ENCODE assay signal across 9 mouse cellular contexts in the genomic region with DNA sequence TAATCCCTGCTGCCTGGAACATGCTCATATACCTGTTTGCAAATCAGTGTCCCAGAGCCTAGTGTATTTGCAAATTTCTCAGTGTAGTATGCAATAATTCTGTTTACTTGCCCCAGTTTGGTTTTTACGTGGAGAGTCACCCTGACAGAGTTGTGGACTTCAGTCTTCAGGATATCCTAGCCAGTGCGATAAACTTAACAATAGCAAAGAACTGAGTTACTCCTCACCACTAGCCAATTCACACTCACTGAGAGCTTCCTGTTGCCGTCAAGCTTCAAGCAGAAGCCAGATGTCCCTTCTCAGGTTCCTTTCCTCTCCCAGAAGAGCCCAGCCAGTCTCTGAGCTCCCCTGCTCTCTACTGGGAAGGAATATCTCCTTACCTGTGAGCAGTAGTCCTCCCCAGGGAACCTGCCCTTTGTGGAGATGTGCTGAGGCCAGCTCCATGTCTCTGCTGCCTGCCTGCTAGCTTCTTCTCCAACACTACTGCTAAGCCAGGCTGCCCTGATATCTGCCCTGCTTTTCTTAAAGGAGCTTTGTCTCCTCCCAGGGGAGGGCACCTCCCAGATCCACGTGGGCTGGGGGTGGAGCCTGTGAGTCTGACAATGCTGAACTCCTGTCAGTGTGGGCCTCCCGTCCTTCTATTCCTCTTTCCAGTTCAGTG. TPM values are rescaled to one million over a fixed set of nuclear protein-coding genes. Genes with fewer than 3 reads are reported as not detected.
A peak's percentile ranks its signal among the peaks of the same experiment; 100 is the strongest.
DNase-seq lines count a peak whose midpoint lies in the region; ATAC-seq lines count a peak whose summit lies in the region.
"Not testable (repeated sequence)": the region's sequence is repeated elsewhere in the genome, so short reads cannot be mapped to it uniquely, and the experiment has no call there.
"Had no signal": no experiment of that assay in that cellular context is flagged by ENCODE, and none has a peak within 500 bp of the region (broad histone marks: within the 10 kb centered on the region; RNA-seq: fewer than 3 reads in every experiment).

TSS of gene Ceacam1 (minus strand) at position 513 of the 661 bp plus-strand sequence.

- H3K4me1 ChIP-seq in forebrain, embryonic 14.5 days (ENCODE audit: control insufficient read depth, insufficient read depth, low read length); stomach, embryonic 16.5 days (ENCODE audit: control insufficient read depth, insufficient read depth, low read length): not testable (repeated sequence)

- H3K9me3 ChIP-seq in forebrain, embryonic 14.5 days (replicated peaks; ENCODE audit: control insufficient read depth, low read length); stomach, embryonic 16.5 days (replicated peaks; ENCODE audit: control insufficient read depth, low read length): not testable (repeated sequence)

- not testable (repeated sequence) for H3K27ac ChIP-seq in forebrain, embryonic 14.5 days (ENCODE audit: low read depth, low read length)
- H3K27ac ChIP-seq in stomach, embryonic 16.5 days (ENCODE audit: low read length) = peak within 1 kb of the TSS; percentile 33; the same call in 1 of the 2 replicates

- not testable (repeated sequence) for H3K4me2 ChIP-seq in forebrain, embryonic 14.5 days (ENCODE audit: low read length)
- H3K4me2 ChIP-seq in stomach, embryonic 16.5 days (ENCODE audit: low read depth, low read length) = peak within 1 kb of the TSS; percentile 34

- H3K27me3 ChIP-seq in forebrain, embryonic 14.5 days (replicated peaks; ENCODE audit: control insufficient read depth, insufficient read depth, low read length); stomach, embryonic 16.5 days (ENCODE audit: control insufficient read depth, insufficient read depth, low read length): not testable (repeated sequence)

- ATAC-seq in forebrain, embryonic 14.5 days = not testable (repeated sequence)
- ATAC-seq in stomach, embryonic 16.5 days (ENCODE audit: insufficient read depth, low FRiP score) = peak; percentile 87; the same call in 1 of the 2 replicates

- H3K4me3 ChIP-seq in forebrain, embryonic 14.5 days (ENCODE audit: low read depth, low read length) = not testable (repeated sequence)
- H3K4me3 ChIP-seq in stomach, embryonic 16.5 days (replicated peaks; ENCODE audit: low read length) = peak within 1 kb of the TSS; percentile 23

- H3K9ac ChIP-seq in forebrain, embryonic 14.5 days (ENCODE audit: low read length) = not testable (repeated sequence)
- H3K9ac ChIP-seq in stomach, embryonic 16.5 days (ENCODE audit: low read length) = peak within 1 kb of the TSS; percentile 48

- intact Hi-C loops in heart, postnatal 14 days (cut with DNase I) = loop anchor here (2.0 kb wide), 2 partner anchors 42 to 62 kb away; partner anchors contain the start of gene Ceacam2

- 42% methylated on average over 5 of the region's 5 CpGs for WGBS in forebrain, embryonic 14.5 days
- 17% methylated on average over 5 of the region's 5 CpGs for WGBS in stomach, embryonic 16.5 days

- peak; percentile 9 for DNase-seq in CD4-positive helper T cell, adult 2 months (ENCODE audit: low read depth, low spot score)
- peak; percentile 17 to 30 for DNase-seq in adrenal gland, postnatal 4 days (ENCODE audit: low spot score in 2 of 2)
- DNase-seq in forebrain, embryonic 14.5 days (ENCODE audit: low spot score) = peak; percentile 10
- DNase-seq in heart, postnatal 14 days = peak; percentile 56 to 61
- peak; percentile 73 for DNase-seq in kidney, postnatal 14 days
- peak; percentile 86 to 89 for DNase-seq in lung, adult 18-20 months
- peak; percentile 34 for DNase-seq in naive thymus-derived CD4-positive, alpha-beta T cell, adult 2 months (ENCODE audit: low read depth)

- H3K36me3 ChIP-seq in forebrain, embryonic 14.5 days (ENCODE audit: control insufficient read depth, insufficient read depth, low read length); stomach, embryonic 16.5 days (ENCODE audit: control insufficient read depth, insufficient read depth, low read length): not testable (repeated sequence)

RNA-seq across cellular contexts. Expression of gene Ceacam1, which starts in this region (rescaled TPM):
- 10 to 100 TPM; 14.9 to 21.4 TPM for total RNA-seq in adrenal gland, postnatal 4 days (2021)
- 0.95 and 0.99 TPM in 2 replicates for polyA plus RNA-seq in forebrain, embryonic 14.5 days (2014; fragmentation: Nextera tagmentation; extraction: Ambion mirVana)
- total RNA-seq in heart, postnatal 14 days (2021) = 10 to 100 TPM; 14.3 to 17.4 TPM
- 98.3 and 139 TPM in 2 replicates for polyA plus RNA-seq in stomach, embryonic 16.5 days (2015; fragmentation: Nextera tagmentation; extraction: Ambion mirVana)
- polyA plus RNA-seq: G1E had no signal

Comparison
In these comparisons a context has a peak if more than half of its experiments do, and no peak if none do; other contexts are left out.
1. RNA of gene Ceacam1 (polyA plus RNA-seq): 98.3 to 139 TPM in stomach, embryonic 16.5 days; 0.95 to 0.99 TPM in forebrain, embryonic 14.5 days; every median in the first group is over 10 times any median in the second.
2. Peak in DNase-seq in forebrain, embryonic 14.5 days; RNA of the gene not detected or under 1 TPM.
3. DNase-seq: peak in every context shown above with its lines; median percentile 88 in lung, adult 18-20 months; 73 in kidney, postnatal 14 days; 58 in heart, postnatal 14 days; 34 in naive thymus-derived CD4-positive, alpha-beta T cell, adult 2 months; 24 in adrenal gland, postnatal 4 days; 10 in forebrain, embryonic 14.5 days; 9 in CD4-positive helper T cell, adult 2 months.